Mouse (Mus musculus) MEL (cell line): ENCODE data around the gene Ikzf5. TPM values are rescaled to one million over a fixed set of nuclear protein-coding genes. Genes with fewer than 3 reads are reported as not detected.
"Not testable (repeated sequence)": the region's sequence is repeated elsewhere in the genome, so short reads cannot be mapped to it uniquely, and the experiment has no call there.

Source experiments
- DNase-seq: peaks from one replicate; pipeline ENCODE4 v3.0.0; 2011; ENCODE audit warnings: low read depth, low spot score
- H3K27ac ChIP-seq: 2 replicates; pipeline ENCODE4 v1.5.1; 2012; ENCODE audit warnings: low read depth, mild to moderate bottlenecking, control low read depth, low read length, moderate library complexity; ENCODE audit not compliant: control insufficient read depth
- H3K27me3 ChIP-seq, 2 experiments: fragments of 150-350 bp in 1 of 2; sonication (generic) in 1 of 2; 2 replicates each; pipeline ENCODE4 v1.6.1; 2012; ENCODE audit warnings: low read length in 2 of 2, mild to moderate bottlenecking in 2 of 2, improper control_type of control experiment in 1 of 2, moderate library complexity in 1 of 2; ENCODE audit not compliant: insufficient read depth in 2 of 2, control insufficient read depth in 1 of 2
- H3K36me3 ChIP-seq, 2 experiments: 2 replicates each; pipeline ENCODE4 v1.6.1; 2012 to 2014; ENCODE audit warnings: low read length in 2 of 2, improper control_type of control experiment in 1 of 2, inconsistent platforms in 1 of 2, mild to moderate bottlenecking in 1 of 2; ENCODE audit not compliant: insufficient read depth in 2 of 2, control insufficient read depth in 1 of 2
- H3K4me1 ChIP-seq, 2 experiments: fragments of 150-350 bp in 1 of 2; sonication (generic) in 1 of 2; 2 replicates each; pipeline ENCODE4 v1.6.1; 2012; ENCODE audit warnings: low read length in 2 of 2, improper control_type of control experiment in 1 of 2, mild to moderate bottlenecking in 1 of 2; ENCODE audit not compliant: insufficient read depth in 2 of 2, control insufficient read depth in 1 of 2
- H3K4me3 ChIP-seq, 2 experiments: fragments of 150-350 bp in 1 of 2; sonication (generic) in 1 of 2; 2 replicates each; pipeline ENCODE4 v1.5.1; 2012; ENCODE audit warnings: low read depth in 2 of 2, low read length in 2 of 2, mild to moderate bottlenecking in 2 of 2, moderate library complexity in 2 of 2, control low read depth in 1 of 2, improper control_type of control experiment in 1 of 2; ENCODE audit not compliant: control insufficient read depth in 1 of 2, insufficient read depth in 1 of 2
- H3K79me2 ChIP-seq: 2 replicates; pipeline ENCODE4 v1.6.1; 2012; ENCODE audit warnings: mild to moderate bottlenecking, low read length, moderate library complexity; ENCODE audit not compliant: control insufficient read depth, poor library complexity, insufficient read depth
- H3K9ac ChIP-seq: 2 replicates; pipeline ENCODE4 v1.6.1; 2012; ENCODE audit warnings: low read depth, mild to moderate bottlenecking, control low read depth, low read length, moderate library complexity; ENCODE audit not compliant: control insufficient read depth, poor library complexity, severe bottlenecking
- H3K9me3 ChIP-seq: fragments of 150-350 bp; sonication (generic); replicated peaks from 2 replicates; pipeline ENCODE4 v1.6.1; 2012; ENCODE audit warnings: mild to moderate bottlenecking, low read length, improper control_type of control experiment, moderate library complexity; ENCODE audit not compliant: insufficient read depth
- CHD2 ChIP-seq: IDR thresholded peaks from 2 replicates; pipeline ENCODE4 v1.6.1; 2011; ENCODE audit warnings: low read length, improper control_type of control experiment
- CTCF ChIP-seq, 3 experiments: IDR thresholded peaks in 2 of 3; conservative IDR thresholded peaks in 1 of 3; 2 replicates each; pipeline ENCODE4 v1.5.1; 2011 to 2012; ENCODE audit warnings: low read length in 3 of 3, low read depth in 2 of 3, mild to moderate bottlenecking in 2 of 3, improper control_type of control experiment in 1 of 3, inconsistent platforms in 1 of 3, mixed read lengths in 1 of 3, moderate library complexity in 1 of 3; ENCODE audit not compliant: control insufficient read depth in 1 of 3, insufficient read depth in 1 of 3, poor library complexity in 1 of 3, severe bottlenecking in 1 of 3
- ETS1 ChIP-seq: IDR thresholded peaks from 2 replicates; pipeline ENCODE4 v1.6.1; 2012; ENCODE audit warnings: low read depth, mild to moderate bottlenecking, inconsistent platforms, low read length, improper control_type of control experiment, moderate library complexity
- GATA1 ChIP-seq: IDR thresholded peaks from 2 replicates; pipeline ENCODE4 v1.6.1; 2011; ENCODE audit warnings: low read depth, low read length, improper control_type of control experiment
- MXI1 ChIP-seq: IDR thresholded peaks from 2 replicates; pipeline ENCODE4 v1.6.1; 2011; ENCODE audit warnings: mild to moderate bottlenecking, low read depth, low read length, improper control_type of control experiment
- POLR2A ChIP-seq, 2 experiments: IDR thresholded peaks; 2 replicates each; pipeline ENCODE4 v1.6.1; 2011 to 2012; ENCODE audit warnings: low read length in 2 of 2, mild to moderate bottlenecking in 2 of 2, control low read depth in 1 of 2, improper control_type of control experiment in 1 of 2, low read depth in 1 of 2, moderate library complexity in 1 of 2; ENCODE audit not compliant: control insufficient read depth in 1 of 2, insufficient read depth in 1 of 2, poor library complexity in 1 of 2
- RAD21 ChIP-seq: IDR thresholded peaks from 2 replicates; pipeline ENCODE4 v1.6.1; 2011; ENCODE audit warnings: mild to moderate bottlenecking, low read depth, low read length, improper control_type of control experiment
- RCOR1 ChIP-seq: IDR thresholded peaks from 2 replicates; pipeline ENCODE4 v1.6.1; 2012; ENCODE audit warnings: low read depth, mild to moderate bottlenecking, inconsistent platforms, low read length, improper control_type of control experiment
- polyA plus RNA-seq, 2 experiments: library from polyadenylated mRNA; stranded (reverse) in 1 of 2; unstranded in 1 of 2; fragments of >175 nt in 1 of 2; fragments of >200 nt in 1 of 2; gene quantifications; 2 replicates each; pipeline versions ENCODE4 v1.2.1 to v1.2.4; 2012; ENCODE audit warnings: low replicate concordance in 2 of 2, low read depth in 1 of 2; ENCODE audit not compliant: insufficient read length in 2 of 2, insufficient read depth in 1 of 2, missing spikeins in 1 of 2
- total RNA-seq: library from RNA; depleted of rRNA; stranded (reverse); fragments of 300-350 nt; gene quantifications from 2 replicates; pipeline ENCODE4 v1.2.3, GENCODE M21; 2012

Gene Ikzf5
- total and polyA plus RNA-seq, 3 experiments, result 8.8 to 65.4 (median 28.5) TPM

DNA sequence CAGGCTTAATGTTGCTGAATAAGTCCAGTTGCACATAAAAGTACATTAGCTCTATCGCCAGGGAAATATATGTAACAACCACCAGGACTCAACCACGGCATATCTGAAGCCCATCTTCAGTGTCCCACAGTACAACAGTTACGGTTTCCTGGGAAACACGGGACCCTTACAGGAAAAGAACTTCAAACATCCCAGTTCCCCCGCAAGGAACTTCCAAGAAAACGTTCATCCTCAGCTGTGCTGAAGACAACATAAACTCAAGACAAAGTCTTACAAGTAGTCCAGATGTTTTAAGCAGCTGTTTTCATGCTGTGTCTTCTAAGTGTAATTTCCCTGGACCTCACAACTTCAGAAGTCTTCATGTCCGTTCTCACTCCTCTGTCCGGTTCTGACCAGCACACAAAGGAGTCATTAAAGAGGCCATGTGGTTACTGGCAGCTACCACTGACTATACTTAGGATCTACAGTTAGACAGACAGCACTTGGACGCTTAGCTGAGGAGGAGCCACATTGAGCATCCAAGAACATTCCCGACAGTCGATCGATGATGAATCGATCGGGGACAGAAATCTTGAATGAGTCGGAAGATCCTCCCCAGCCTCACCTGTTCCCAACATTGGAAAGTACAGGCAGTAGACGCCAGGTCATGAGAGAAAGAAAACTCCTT, 867 bp downstream of the Ikzf5 start:
- Histone ChIP-seq H3K27me3 (no peaks in the 10 kb centered on the region), H3K9me3 (no peaks in the 10 kb centered on the region), H3K4me1 (peaks cover 3 to 5% of the 10 kb centered on the region in 2 experiments), H3K4me3 (peak overlapping the region; percentile 70 to 75), H3K79me2 (peaks cover 18% of the 10 kb centered on the region), H3K27ac (no peak overlapping the region), H3K9ac (peak overlapping the region; percentile 89), H3K36me3 (peaks cover 0 to 17% of the 10 kb centered on the region in 2 experiments; a peak in 2 of 4 replicates)
- peak; percentile 44 for DNase-seq
- TF ChIP-seq RAD21, result no peak
- TF ChIP-seq MXI1, result peak; percentile 65; the same call in 1 of the 2 replicates

GRCm38 (mm10) chr7:131391761-131392160, 18.6 kb downstream of the Ikzf5 start:
- H3K36me3 ChIP-seq, result peaks cover 0 to 20% of the 10 kb centered on the region in 2 experiments; a peak in 2 of 4 replicates
- DNase-seq, H3K27ac ChIP-seq, H3K9ac ChIP-seq, H3K27me3 ChIP-seq, H3K4me3 ChIP-seq, H3K9me3 ChIP-seq, H3K4me1 ChIP-seq, H3K79me2 ChIP-seq: not testable (repeated sequence)

- Histone ChIP-seq H3K27me3 (no peaks in the 10 kb centered on the region), H3K36me3 (peaks cover 0 to 15% of the 10 kb centered on the region in 2 experiments; a peak in 2 of 4 replicates), H3K4me1 (peaks cover 2 to 16% of the 10 kb centered on the region in 2 experiments; a peak in 3 of 4 replicates), H3K9me3 (no peaks in the 10 kb centered on the region), H3K9ac (peak overlapping the region; percentile 88), H3K27ac (0 out of 2 replicates have a peak overlapping the region, but pooled peaks have one; percentile 12), H3K4me3 (peak overlapping the region; percentile 81 to 87), H3K79me2 (peaks cover 1% of the 10 kb centered on the region; the same call in 1 of the 2 replicates)
- peak; percentile 68 for DNase-seq
- 0 out of 2 replicates have a peak, but pooled peaks have one; percentile 5 for TF ChIP-seq ETS1
- TF ChIP-seq GATA1, result peak; percentile 16; the same call in 1 of the 2 replicates
- TF ChIP-seq RCOR1, result peak; percentile 58
- no peak for TF ChIP-seq POLR2A (IDR thresholded peaks at IDR 0.05; ENCODE audit: control insufficient read depth in 1 of 2, insufficient read depth in 1 of 2, low read depth in 1 of 2, low read length in 2 of 2, poor library complexity in 1 of 2)
- TF ChIP-seq CHD2, result no peak
- peak in 2 of 3 experiments; percentile 6 to 13; a peak in 1 of 6 replicates for TF ChIP-seq CTCF (IDR thresholded peaks at IDR 0.05 in 2 of 3, conservative IDR thresholded peaks at IDR 0.05 in 1 of 3; ENCODE audit: control insufficient read depth in 1 of 3, insufficient read depth in 1 of 3, low read depth in 2 of 3, low read length in 3 of 3, poor library complexity in 1 of 3, severe bottlenecking in 1 of 3)
These were observed 38.3 kb downstream of the Ikzf5 start for GRCm38 (mm10) chr7:131371880-131372651.
